ENCODE assay signal across 12 mouse cellular contexts in the genomic region with DNA sequence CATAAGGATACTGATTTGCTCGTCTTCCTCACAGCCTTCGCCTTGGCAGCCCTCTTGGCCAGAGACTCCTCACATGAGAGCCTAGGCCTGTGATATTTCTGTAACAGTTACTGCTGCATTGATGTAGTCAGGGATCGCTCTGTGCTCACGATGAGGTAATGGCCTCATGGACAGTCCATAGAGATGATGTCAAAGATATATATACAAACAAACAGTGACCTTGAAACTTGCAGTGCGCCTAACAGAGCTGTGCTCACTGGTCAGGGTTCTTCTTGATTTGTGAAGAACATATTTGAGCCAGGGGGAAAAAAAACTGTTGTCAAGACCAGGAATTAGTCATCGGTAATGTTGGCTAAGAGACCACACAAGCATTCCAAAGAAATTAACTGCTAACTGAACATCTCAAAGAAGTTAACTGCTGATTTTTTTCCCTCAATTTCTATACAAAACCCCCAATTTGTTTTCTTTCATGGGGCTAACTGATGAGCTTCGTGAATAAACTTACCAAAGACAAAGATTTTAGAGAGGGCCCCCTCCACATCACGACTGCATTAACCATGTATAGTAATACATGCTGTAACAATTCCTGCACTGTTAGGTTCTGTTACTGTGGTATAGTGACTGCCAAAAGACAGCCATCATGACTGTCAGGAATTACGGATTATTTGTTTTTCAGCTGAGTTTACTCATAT.
DNase-seq lines count a peak whose midpoint lies in the region; ATAC-seq and TF ChIP-seq lines count a peak whose summit lies in the region.
"Had no signal": no experiment of that assay in that cellular context is flagged by ENCODE, and none has a peak within 500 bp of the region (broad histone marks: within the 10 kb centered on the region; RNA-seq: fewer than 3 reads in every experiment).

No protein-coding gene starts in this region.

- no peaks in the 10 kb centered on the region for H3K36me3 ChIP-seq in liver, postnatal 0 days (replicated peaks; ENCODE audit: insufficient read depth, low read length)
- H3K36me3 ChIP-seq: liver, embryonic 15.5 days had no signal

- intact Hi-C loops in gastrocnemius, adult 2 months (cut with DNase I), result no loop called here

- 76% methylated on average over 9 of the region's 9 CpGs for WGBS in liver, postnatal 0 days (ENCODE audit: insufficient replicate concordance)

- no peak overlapping the region for H3K4me3 ChIP-seq in gastrocnemius, adult 2 months
- H3K4me3 ChIP-seq in liver, postnatal 0 days (ENCODE audit: low read depth, low read length), result no peak overlapping the region
- H3K4me3 ChIP-seq: erythroblast, embryonic 14.5 days; liver, embryonic 15.5 days had no signal

- no peak for TF ChIP-seq EP300 in liver, postnatal 0 days (IDR thresholded peaks at IDR 0.05; ENCODE audit: low read depth)

- peak; percentile 72 for DNase-seq in gastrocnemius, adult 2 months
- no peak for DNase-seq in gastrocnemius, postnatal 4 days (ENCODE audit: low spot score in 2 of 2)
- peak; percentile 60 for DNase-seq in Muller cell, postnatal 12 days (ENCODE audit: inconsistent ontology term)
- DNase-seq in heart, adult 9 months (ENCODE audit: low spot score in 2 of 2), result peak; percentile 56 to 68
- peak; percentile 37 for DNase-seq in lung, postnatal 10 days
- no peak for DNase-seq in kidney, adult 8-10 months
- DNase-seq in urinary bladder, postnatal 36 days (ENCODE audit: low spot score in 2 of 2), result no peak
- no peak for DNase-seq in liver, postnatal 0 days
- DNase-seq: cerebellum, postnatal 25 days; midbrain, embryonic 14.5 days had no signal

- H3K27me3 ChIP-seq in liver, postnatal 0 days (ENCODE audit: insufficient read depth, low read length), result no peaks in the 10 kb centered on the region
- H3K27me3 ChIP-seq: liver, embryonic 15.5 days had no signal

- peak overlapping the region; percentile 80 for H3K27ac ChIP-seq in gastrocnemius, adult 2 months
- H3K27ac ChIP-seq in liver, postnatal 0 days (ENCODE audit: low read depth), result no peak overlapping the region
- H3K27ac ChIP-seq: liver, embryonic 15.5 days had no signal

- H3K4me1 ChIP-seq in liver, postnatal 0 days (ENCODE audit: insufficient read depth), result no peaks in the 10 kb centered on the region
- H3K4me1 ChIP-seq: liver, embryonic 15.5 days had no signal

- H3K9ac ChIP-seq in liver, postnatal 0 days (replicated peaks), result no peak overlapping the region
- H3K9ac ChIP-seq: liver, embryonic 15.5 days had no signal

- ATAC-seq in liver, postnatal 0 days, result no peak

- no peaks in the 10 kb centered on the region for H3K9me3 ChIP-seq in liver, postnatal 0 days (ENCODE audit: low read length)
- H3K9me3 ChIP-seq: liver, embryonic 15.5 days had no signal

- no peak overlapping the region for H3K4me2 ChIP-seq in liver, postnatal 0 days (ENCODE audit: low read depth, low read length)
- H3K4me2 ChIP-seq: liver, embryonic 15.5 days had no signal

- TF ChIP-seq CTCF in gastrocnemius, adult 2 months (IDR thresholded peaks at IDR 0.05), result no peak
- no peak for TF ChIP-seq CTCF in liver, postnatal 0 days (IDR thresholded peaks at IDR 0.05; ENCODE audit: low read depth)

Comparison
In these comparisons a context has a peak if more than half of its experiments do, and no peak if none do; other contexts are left out.
1. DNase-seq: peak in gastrocnemius, adult 2 months (single experiment), Muller cell, postnatal 12 days (single experiment), heart, adult 9 months (2 of 2) and lung, postnatal 10 days (single experiment); none in gastrocnemius, postnatal 4 days (0 of 2), kidney, adult 8-10 months (0 of 2), urinary bladder, postnatal 36 days (0 of 2) and liver, postnatal 0 days (single experiment).